Mouse (Mus musculus) midbrain, postnatal 0 days (tissue): ENCODE measurements at regions not wholly inside any gene's neighbourhood (a gene's known extent, or its start where the extent isn't known, plus 50 kb on each side); places are given as distances from the start of the nearest gene placed in this dataset.

ENCODE experiments used
- ATAC-seq: fragments of 200-750 bp; cut with Nextera tagmentation; 2 replicates; pipeline ENCODE4 v1.8.0; 2017; ENCODE audit warnings: moderate number of reproducible peaks, mild to moderate bottlenecking, moderate TSS enrichment, moderate library complexity; ENCODE audit not compliant: low FRiP score
- DNase-seq: peaks from one replicate; pipeline ENCODE4 v3.0.0-alpha.2; 2015; ENCODE audit warnings: low spot score
- H3K27ac ChIP-seq: fragments of 300-500 bp; sonication (generic); 2 replicates; pipeline ENCODE4 v1.5.1; 2014; ENCODE audit warnings: low read depth, mild to moderate bottlenecking, low read length, mixed read lengths
- H3K27me3 ChIP-seq: fragments of 300-500 bp; sonication (generic); 2 replicates; pipeline ENCODE4 v1.6.1; 2014; ENCODE audit warnings: low read length, control low read depth, mixed read lengths; ENCODE audit not compliant: insufficient read depth
- H3K36me3 ChIP-seq: fragments of 300-500 bp; sonication (generic); 2 replicates; pipeline ENCODE4 v1.6.1; 2014; ENCODE audit warnings: low read length, control low read depth, mixed read lengths; ENCODE audit not compliant: insufficient read depth
- H3K4me1 ChIP-seq: fragments of 300-500 bp; sonication (generic); 2 replicates; pipeline ENCODE4 v1.6.1; 2014; ENCODE audit warnings: mild to moderate bottlenecking, control low read depth, antibody characterized with exemption, low read length, mixed read lengths; ENCODE audit not compliant: insufficient read depth
- H3K4me2 ChIP-seq: fragments of 300-500 bp; sonication (generic); 2 replicates; pipeline ENCODE4 v1.6.1; 2014; ENCODE audit warnings: low read depth, mild to moderate bottlenecking, low read length, mixed read lengths; ENCODE audit not compliant: poor library complexity, severe bottlenecking
- H3K4me3 ChIP-seq: fragments of 300-500 bp; sonication (generic); 2 replicates; pipeline ENCODE4 v1.5.1; 2014; ENCODE audit warnings: low read depth, mild to moderate bottlenecking, low read length, moderate library complexity
- H3K9ac ChIP-seq: fragments of 300-500 bp; sonication (generic); replicated peaks from 2 replicates; pipeline ENCODE4 v1.6.1; 2014; ENCODE audit warnings: mild to moderate bottlenecking, low read length, moderate library complexity, mixed read lengths; ENCODE audit not compliant: poor library complexity, severe bottlenecking
- H3K9me3 ChIP-seq: fragments of 300-500 bp; sonication (generic); 2 replicates; pipeline ENCODE4 v1.6.1; 2016; ENCODE audit warnings: low read length, control low read depth
- CTCF ChIP-seq: IDR thresholded peaks from 2 replicates; pipeline ENCODE4 v1.5.1; 2016; ENCODE audit warnings: antibody characterized with exemption, mild to moderate bottlenecking
- WGBS: fragments of 180-500 bp; shearing (Covaris S2); extraction: QIAGEN DNeasy Blood & Tissue Kit; methylation state at CpG from one replicate; pipeline ENCODE4 v1.1.7; 2014; 5-methylcytosine and 5-hydroxymethylcytosine counted together

DNA sequence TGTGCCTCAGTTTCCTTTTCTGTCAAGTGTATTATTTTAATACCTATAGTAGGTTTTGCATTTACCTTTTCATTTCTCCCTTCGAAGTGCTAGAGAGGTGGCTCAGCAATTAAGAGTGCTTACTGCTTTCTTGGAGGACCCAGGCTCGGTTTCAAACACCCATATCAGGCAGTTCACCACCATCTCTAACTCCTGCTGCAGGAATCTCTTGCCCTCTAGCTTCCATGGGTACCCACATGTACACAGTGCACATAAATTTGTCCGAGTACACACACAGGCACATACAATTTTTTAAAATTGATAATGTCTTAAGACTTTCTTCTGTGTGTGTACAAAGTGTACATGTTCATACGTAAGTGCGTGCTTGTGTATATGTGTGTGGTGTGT is 220.9 kb upstream of the Rpl38 start:
- H3K9me3 ChIP-seq: no peaks in the 10 kb centered on the region
- H3K36me3 ChIP-seq: no peaks in the 10 kb centered on the region
- WGBS: 90% methylated on average over 5 of the region's 5 CpGs
- DNase-seq: no peak
- peaks cover 3% of the 10 kb centered on the region; the same call in 1 of the 2 replicates for H3K4me1 ChIP-seq
- no peak overlapping the region for H3K4me2 ChIP-seq
- ATAC-seq: no peak
- no peak overlapping the region for H3K9ac ChIP-seq
- no peak overlapping the region for H3K27ac ChIP-seq
- no peaks in the 10 kb centered on the region for H3K27me3 ChIP-seq
- TF ChIP-seq CTCF: no peak
- H3K4me3 ChIP-seq: no peak overlapping the region

DNA sequence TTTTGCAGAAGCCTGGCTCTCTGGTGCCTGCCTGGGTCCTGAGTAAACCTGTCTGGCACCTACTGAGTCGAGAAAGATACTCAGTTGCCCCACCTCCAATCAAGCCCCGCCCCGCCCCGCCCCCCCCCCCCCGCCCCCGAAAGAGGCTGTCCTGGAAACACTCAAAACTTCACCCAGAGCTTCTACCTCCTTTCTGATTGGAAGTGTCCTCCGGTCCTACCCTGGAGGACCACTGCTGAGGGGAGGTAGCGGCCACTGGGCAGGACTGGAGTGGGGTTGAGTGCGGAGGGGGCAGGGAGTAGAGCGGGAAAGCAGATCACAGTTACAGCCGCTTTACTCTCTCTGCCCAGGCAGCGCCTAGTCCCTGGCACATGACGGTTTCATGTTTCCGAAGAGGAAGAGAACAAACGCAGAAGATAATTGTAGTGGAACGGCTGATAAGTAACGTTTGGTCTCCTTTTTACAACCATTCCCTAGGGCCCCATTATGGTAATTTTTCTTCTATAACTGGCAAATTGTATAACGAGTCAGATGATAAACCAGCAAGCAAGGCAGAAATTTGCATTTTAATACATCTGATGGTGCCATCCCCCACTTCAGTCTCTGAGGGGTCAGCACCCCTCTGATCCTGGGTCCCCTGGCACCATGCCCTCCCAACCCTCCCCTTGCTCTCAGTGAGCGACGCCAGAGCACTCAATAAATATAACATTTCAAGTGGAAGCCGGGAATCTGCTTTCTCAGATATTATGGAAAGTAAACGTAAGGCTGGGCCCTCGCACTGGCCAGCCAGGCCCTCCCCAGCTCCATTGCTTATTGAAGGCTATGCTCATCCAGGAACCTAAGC is 221.5 kb upstream of the Rpl38 start:
- H3K9me3 ChIP-seq: no peaks in the 10 kb centered on the region
- H3K4me2 ChIP-seq: peak overlapping the region; percentile 38
- H3K4me1 ChIP-seq: peaks cover 3% of the 10 kb centered on the region; the same call in 1 of the 2 replicates
- ATAC-seq (no peak), DNase-seq (peak; percentile 52)
- 4% methylated on average over 23 of the region's 23 CpGs for WGBS
- H3K36me3 ChIP-seq: no peaks in the 10 kb centered on the region
- H3K27me3 ChIP-seq: no peaks in the 10 kb centered on the region
- H3K27ac ChIP-seq: no peak overlapping the region
- H3K4me3 ChIP-seq: 0 out of 2 replicates have a peak overlapping the region, but pooled peaks have one; percentile 4
- no peak for TF ChIP-seq CTCF
- no peak overlapping the region for H3K9ac ChIP-seq

DNA sequence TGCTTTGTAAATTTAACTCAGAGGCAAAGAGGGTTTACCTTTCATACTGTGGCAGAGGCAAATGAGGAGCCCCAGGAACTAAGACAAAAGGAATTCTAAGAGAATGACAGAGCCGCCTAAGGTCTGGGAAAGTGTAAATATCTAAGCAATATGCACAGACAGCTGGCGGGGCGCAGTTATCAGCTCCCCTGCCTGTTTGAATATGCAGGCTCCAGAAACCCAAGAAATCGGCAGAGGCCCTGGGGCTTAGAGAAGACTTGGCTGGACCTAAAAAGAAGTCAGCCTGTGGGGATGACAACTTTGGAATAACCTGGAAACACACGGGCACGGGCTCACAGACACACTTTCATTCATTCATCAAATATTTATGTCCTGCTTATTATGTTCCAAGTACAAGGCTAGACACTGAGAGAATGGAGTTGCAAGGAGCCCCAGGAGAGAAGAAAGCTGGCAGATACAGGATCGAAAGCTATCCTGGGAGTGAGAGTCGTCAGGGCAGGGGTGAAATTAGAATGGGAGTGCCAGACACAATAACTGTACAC is 222.2 kb upstream of the Rpl38 start:
- Histone ChIP-seq H3K9me3 (no peaks in the 10 kb centered on the region), H3K4me3 (no peak overlapping the region), H3K4me1 (peaks cover 3% of the 10 kb centered on the region; the same call in 1 of the 2 replicates), H3K27me3 (no peaks in the 10 kb centered on the region), H3K27ac (no peak overlapping the region), H3K36me3 (no peaks in the 10 kb centered on the region), H3K4me2 (peak overlapping the region; percentile 38), H3K9ac (no peak overlapping the region)
- no peak for DNase-seq
- no peak for TF ChIP-seq CTCF
- ATAC-seq: no peak; the same call in 1 of the 2 replicates
- WGBS: 3% methylated on average over 8 of the region's 8 CpGs

DNA sequence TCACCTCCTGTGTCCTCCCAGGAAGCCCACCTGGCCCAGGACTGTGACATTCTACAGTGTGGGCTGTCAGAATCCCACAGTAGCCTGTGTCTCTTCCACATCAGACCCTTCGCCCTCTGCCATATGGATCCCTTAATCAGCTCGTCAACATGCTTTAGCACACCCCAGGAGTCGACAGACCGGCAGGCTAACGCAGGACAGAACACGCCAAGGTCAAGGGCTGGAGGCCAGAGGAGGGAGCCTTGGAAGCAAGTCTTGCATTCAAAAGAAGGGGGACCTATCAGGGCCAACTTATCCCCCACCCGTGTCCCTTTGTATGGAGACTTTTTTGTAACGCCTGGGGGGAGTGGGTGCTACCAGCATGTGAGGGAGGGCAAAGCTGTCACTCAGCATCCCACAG is 224.1 kb upstream of the Rpl38 start:
- Histone ChIP-seq H3K9me3 (no peaks in the 10 kb centered on the region), H3K36me3 (no peaks in the 10 kb centered on the region), H3K27me3 (no peaks in the 10 kb centered on the region), H3K4me3 (no peak overlapping the region), H3K4me2 (no peak overlapping the region), H3K4me1 (peaks cover 3% of the 10 kb centered on the region; the same call in 1 of the 2 replicates), H3K27ac (no peak overlapping the region), H3K9ac (no peak overlapping the region)
- DNase-seq (peak; percentile 26), ATAC-seq (no peak)
- WGBS: 27% methylated on average over 8 of the region's 8 CpGs
- no peak for TF ChIP-seq CTCF

DNA sequence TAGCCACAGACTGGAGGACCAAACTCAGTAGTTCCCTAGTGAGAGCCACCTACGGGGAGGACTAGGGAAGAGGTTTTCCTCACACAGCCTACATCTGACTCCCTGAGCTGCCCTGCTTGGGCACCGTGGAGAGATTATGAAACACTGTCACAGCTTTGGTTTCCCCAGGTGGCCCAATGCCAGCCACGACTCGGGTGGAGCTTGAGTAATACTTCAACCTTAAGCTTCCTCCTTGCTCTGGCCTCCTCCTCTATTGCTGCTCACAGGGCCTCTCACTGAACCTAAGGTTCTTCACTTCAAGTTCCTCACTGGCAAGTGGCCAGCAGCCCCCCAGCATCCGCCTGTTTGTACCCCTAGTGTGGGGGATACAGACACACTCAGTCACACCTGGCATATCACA is 224.9 kb upstream of the Rpl38 start:
- Histone ChIP-seq H3K4me3 (no peak overlapping the region), H3K27me3 (no peaks in the 10 kb centered on the region), H3K9ac (no peak overlapping the region), H3K27ac (no peak overlapping the region), H3K4me1 (no peaks in the 10 kb centered on the region), H3K36me3 (no peaks in the 10 kb centered on the region), H3K9me3 (no peaks in the 10 kb centered on the region), H3K4me2 (no peak overlapping the region)
- no peak for ATAC-seq
- TF ChIP-seq CTCF: no peak
- no peak for DNase-seq
- 73% methylated on average over 5 of the region's 5 CpGs for WGBS

DNA sequence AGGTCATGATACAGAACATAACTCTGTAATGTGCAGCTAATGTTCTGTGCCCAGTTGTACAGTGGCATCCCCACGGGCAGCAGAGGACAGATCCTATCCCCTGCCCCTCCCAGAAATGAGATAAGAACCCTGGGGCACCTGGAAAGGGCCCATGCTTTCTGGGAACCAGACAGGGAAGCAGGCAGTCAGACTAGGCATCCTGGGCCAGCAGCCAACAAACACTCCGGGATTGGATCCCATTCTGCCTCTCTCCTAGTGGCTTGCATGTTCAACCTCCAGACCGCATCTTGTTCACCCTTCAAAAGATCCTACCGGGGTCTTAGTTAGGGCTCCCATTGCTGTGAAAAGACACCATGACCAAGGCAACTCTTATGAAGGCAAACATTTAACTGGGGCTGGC is 229.0 kb upstream of the Rpl38 start:
- no peak overlapping the region for H3K27ac ChIP-seq
- ATAC-seq (no peak), DNase-seq (no peak)
- no peak overlapping the region for H3K4me3 ChIP-seq
- no peak overlapping the region for H3K4me2 ChIP-seq
- H3K27me3 ChIP-seq: no peaks in the 10 kb centered on the region
- H3K4me1 ChIP-seq: no peaks in the 10 kb centered on the region
- H3K36me3 ChIP-seq: no peaks in the 10 kb centered on the region
- H3K9me3 ChIP-seq: no peaks in the 10 kb centered on the region
- TF ChIP-seq CTCF: no peak
- no peak overlapping the region for H3K9ac ChIP-seq
- WGBS: 87% methylated on average over 4 of the region's 4 CpGs
